Mouse (Mus musculus): ENCODE results near the gene Oxld1. TPM values are rescaled to one million over a fixed set of nuclear protein-coding genes. Genes with fewer than 3 reads are reported as not detected.

The Oxld1 gene
- polyA plus RNA-seq, 1 experiment from 2014 or later = 10.9 TPM

DNA sequence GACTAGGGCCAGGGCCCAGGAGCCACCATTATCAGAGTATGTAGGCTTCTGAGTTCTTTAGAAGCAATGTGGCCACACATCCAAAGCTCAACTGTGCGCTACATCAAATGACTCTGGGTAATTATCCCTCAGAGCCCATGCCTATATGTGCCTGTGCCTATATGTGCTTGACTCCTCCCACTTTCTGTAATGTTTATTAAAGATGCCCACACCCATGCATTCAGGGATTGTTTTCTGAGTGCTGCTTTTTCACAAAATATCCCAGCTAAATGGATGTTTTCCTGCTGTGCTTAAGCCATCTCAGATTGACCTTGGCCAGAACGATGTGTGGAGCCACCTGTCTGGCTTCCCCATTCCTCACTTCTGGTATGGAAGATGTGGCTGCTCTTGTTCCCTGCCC lies 5.7 kb upstream of the Oxld1 start:
- ATAC-seq = no peak
- peaks cover 14% of the 10 kb centered on the region for H3K36me3 ChIP-seq (ENCODE audit: control insufficient read depth, insufficient read depth, low read length)
- 98% methylated on average over 2 of the region's 2 CpGs for WGBS

GRCm38 (mm10) chr11:120458847-120459597 lies 1.2 kb upstream of the Oxld1 start:
- Histone ChIP-seq H3K9me3 (replicated peaks; ENCODE audit: control insufficient read depth, low read length, poor library complexity, severe bottlenecking) (no peaks in the 10 kb centered on the region), H3K27me3 (ENCODE audit: control insufficient read depth, insufficient read depth, low read depth, low read length) (no peaks in the 10 kb centered on the region), H3K4me3 (ENCODE audit: low read depth, low read length) (peak overlapping the region; percentile 91), H3K9ac (ENCODE audit: low read depth, low read length) (peak overlapping the region; percentile 99), H3K27ac (ENCODE audit: low read length) (no peak overlapping the region), H3K4me2 (ENCODE audit: low read length) (peak overlapping the region; percentile 94), H3K36me3 (ENCODE audit: control insufficient read depth, insufficient read depth, low read length) (peaks cover 14% of the 10 kb centered on the region), H3K4me1 (ENCODE audit: control insufficient read depth, insufficient read depth, low read length) (peaks cover 20% of the 10 kb centered on the region)
- WGBS = 65% methylated on average over 6 of the region's 6 CpGs
- ATAC-seq = no peak

More for the DNA sequence above, 5.7 kb upstream of the Oxld1 start:
- no peaks in the 10 kb centered on the region for H3K9me3 ChIP-seq (replicated peaks; ENCODE audit: control insufficient read depth, low read length, poor library complexity, severe bottlenecking)
- H3K9ac ChIP-seq (ENCODE audit: low read depth, low read length) = no peak overlapping the region
- no peak overlapping the region for H3K27ac ChIP-seq (ENCODE audit: low read length)
- no peak overlapping the region for H3K4me3 ChIP-seq (ENCODE audit: low read depth, low read length)
- H3K4me1 ChIP-seq (ENCODE audit: control insufficient read depth, insufficient read depth, low read length) = peaks cover 27% of the 10 kb centered on the region
- no peaks in the 10 kb centered on the region for H3K27me3 ChIP-seq (ENCODE audit: control insufficient read depth, insufficient read depth, low read depth, low read length)
- H3K4me2 ChIP-seq (ENCODE audit: low read length) = no peak overlapping the region

GRCm38 (mm10) chr11:120457370-120457769 lies 498 bp downstream of the Oxld1 start:
- Histone ChIP-seq H3K4me3 (ENCODE audit: low read depth, low read length) (peak overlapping the region; percentile 91), H3K9ac (ENCODE audit: low read depth, low read length) (peak overlapping the region; percentile 99), H3K4me2 (ENCODE audit: low read length) (peak overlapping the region; percentile 94), H3K27ac (ENCODE audit: low read length) (peak overlapping the region; percentile 88), H3K4me1 (ENCODE audit: control insufficient read depth, insufficient read depth, low read length) (peaks cover 20% of the 10 kb centered on the region), H3K27me3 (ENCODE audit: control insufficient read depth, insufficient read depth, low read depth, low read length) (no peaks in the 10 kb centered on the region), H3K9me3 (replicated peaks; ENCODE audit: control insufficient read depth, low read length, poor library complexity, severe bottlenecking) (no peaks in the 10 kb centered on the region), H3K36me3 (ENCODE audit: control insufficient read depth, insufficient read depth, low read length) (peaks cover 12% of the 10 kb centered on the region)
- WGBS = 33% methylated on average over 14 of the region's 14 CpGs
- peak; percentile 14; the same call in 1 of the 2 replicates for ATAC-seq

DNA sequence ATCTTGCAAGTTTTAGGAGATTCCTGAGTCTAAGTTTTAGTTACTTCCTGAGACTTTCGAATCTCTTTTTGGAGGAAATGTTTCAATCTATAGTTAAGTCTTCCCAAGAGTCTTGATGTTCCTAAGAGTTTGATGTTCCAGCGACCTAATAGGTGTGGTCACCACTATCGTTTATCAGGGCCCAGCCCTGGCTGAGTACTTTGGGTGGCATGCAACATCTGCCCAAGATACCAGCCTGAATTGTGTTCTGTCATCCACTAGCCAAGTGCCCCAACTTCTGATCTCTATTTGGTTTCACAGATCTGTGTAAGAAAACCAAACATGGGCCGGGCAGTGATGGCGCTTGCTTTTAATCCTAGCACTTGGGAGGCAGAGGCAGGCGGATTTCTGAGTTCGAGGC lies 2.5 kb downstream of the Oxld1 start:
- ATAC-seq = no peak
- no peaks in the 10 kb centered on the region for H3K36me3 ChIP-seq (ENCODE audit: control insufficient read depth, insufficient read depth, low read length)
- H3K4me1 ChIP-seq (ENCODE audit: control insufficient read depth, insufficient read depth, low read length) = peaks cover 20% of the 10 kb centered on the region
- 93% methylated on average over 7 of the region's 7 CpGs for WGBS
- no peaks in the 10 kb centered on the region for H3K27me3 ChIP-seq (ENCODE audit: control insufficient read depth, insufficient read depth, low read depth, low read length)
- H3K9ac ChIP-seq (ENCODE audit: low read depth, low read length) = no peak overlapping the region
- H3K27ac ChIP-seq (ENCODE audit: low read length) = no peak overlapping the region
- H3K9me3 ChIP-seq (replicated peaks; ENCODE audit: control insufficient read depth, low read length, poor library complexity, severe bottlenecking) = no peaks in the 10 kb centered on the region
- H3K4me3 ChIP-seq (ENCODE audit: low read depth, low read length) = no peak overlapping the region
- H3K4me2 ChIP-seq (ENCODE audit: low read length) = no peak overlapping the region

DNA sequence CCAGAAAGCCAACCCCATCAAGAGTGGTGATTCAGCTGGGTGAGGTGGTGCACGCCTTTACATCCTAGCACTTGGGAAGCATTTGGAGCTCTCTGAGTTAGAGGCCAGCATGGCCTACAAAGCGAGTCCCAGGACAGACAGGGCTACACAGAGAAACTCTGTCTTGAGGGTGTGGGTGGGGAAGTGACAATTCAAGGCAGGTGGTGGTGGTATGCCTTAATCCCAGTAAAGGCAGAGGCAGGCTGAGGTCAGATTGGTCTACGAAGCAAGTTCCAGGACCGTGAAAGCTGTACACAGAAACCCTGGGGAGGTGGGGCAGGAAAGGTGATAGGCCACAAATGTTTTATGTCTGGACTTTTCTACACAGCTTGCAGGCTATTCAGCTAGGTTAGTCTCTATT lies 2.9 kb downstream of the Oxld1 start:
- Histone ChIP-seq H3K27me3 (ENCODE audit: control insufficient read depth, insufficient read depth, low read depth, low read length) (no peaks in the 10 kb centered on the region), H3K9me3 (replicated peaks; ENCODE audit: control insufficient read depth, low read length, poor library complexity, severe bottlenecking) (no peaks in the 10 kb centered on the region), H3K27ac (ENCODE audit: low read length) (no peak overlapping the region), H3K4me2 (ENCODE audit: low read length) (no peak overlapping the region), H3K4me3 (ENCODE audit: low read depth, low read length) (no peak overlapping the region), H3K9ac (ENCODE audit: low read depth, low read length) (no peak overlapping the region), H3K4me1 (ENCODE audit: control insufficient read depth, insufficient read depth, low read length) (peaks cover 20% of the 10 kb centered on the region), H3K36me3 (ENCODE audit: control insufficient read depth, insufficient read depth, low read length) (no peaks in the 10 kb centered on the region)
- ATAC-seq = no peak
- 95% methylated on average over 4 of the region's 4 CpGs for WGBS

- no peak for ATAC-seq
- Histone ChIP-seq H3K27ac (ENCODE audit: low read length) (no peak within 1 kb of the TSS), H3K4me3 (ENCODE audit: low read depth, low read length) (no peak within 1 kb of the TSS), H3K9me3 (replicated peaks; ENCODE audit: control insufficient read depth, low read length, poor library complexity, severe bottlenecking) (no peaks in the 10 kb centered on the region), H3K4me2 (ENCODE audit: low read length) (no peak within 1 kb of the TSS), H3K9ac (ENCODE audit: low read depth, low read length) (no peak within 1 kb of the TSS), H3K27me3 (ENCODE audit: control insufficient read depth, insufficient read depth, low read depth, low read length) (no peaks in the 10 kb centered on the region), H3K4me1 (ENCODE audit: control insufficient read depth, insufficient read depth, low read length) (peaks cover 8% of the 10 kb centered on the region), H3K36me3 (ENCODE audit: control insufficient read depth, insufficient read depth, low read length) (no peaks in the 10 kb centered on the region)
- 86% methylated on average over 4 of the region's 4 CpGs for WGBS
Observed at GRCm38 (mm10) chr11:120453306-120453705, 4.6 kb downstream of the Oxld1 start, which contains the start of gene Pde6g. Gene Pde6g, minus strand, starts transcription at chr11:120453500.

GRCm38 (mm10) chr11:120452246-120452645 lies 5.6 kb downstream of the Oxld1 start:
- Histone ChIP-seq H3K4me3 (ENCODE audit: low read depth, low read length) (no peak overlapping the region), H3K9ac (ENCODE audit: low read depth, low read length) (no peak overlapping the region), H3K27me3 (ENCODE audit: control insufficient read depth, insufficient read depth, low read depth, low read length) (no peaks in the 10 kb centered on the region), H3K4me2 (ENCODE audit: low read length) (no peak overlapping the region), H3K4me1 (ENCODE audit: control insufficient read depth, insufficient read depth, low read length) (peaks cover 5% of the 10 kb centered on the region), H3K36me3 (ENCODE audit: control insufficient read depth, insufficient read depth, low read length) (no peaks in the 10 kb centered on the region), H3K27ac (ENCODE audit: low read length) (no peak overlapping the region), H3K9me3 (replicated peaks; ENCODE audit: control insufficient read depth, low read length, poor library complexity, severe bottlenecking) (no peaks in the 10 kb centered on the region)
- WGBS = 67% methylated on average over 3 of the region's 3 CpGs
- no peak for ATAC-seq

DNA sequence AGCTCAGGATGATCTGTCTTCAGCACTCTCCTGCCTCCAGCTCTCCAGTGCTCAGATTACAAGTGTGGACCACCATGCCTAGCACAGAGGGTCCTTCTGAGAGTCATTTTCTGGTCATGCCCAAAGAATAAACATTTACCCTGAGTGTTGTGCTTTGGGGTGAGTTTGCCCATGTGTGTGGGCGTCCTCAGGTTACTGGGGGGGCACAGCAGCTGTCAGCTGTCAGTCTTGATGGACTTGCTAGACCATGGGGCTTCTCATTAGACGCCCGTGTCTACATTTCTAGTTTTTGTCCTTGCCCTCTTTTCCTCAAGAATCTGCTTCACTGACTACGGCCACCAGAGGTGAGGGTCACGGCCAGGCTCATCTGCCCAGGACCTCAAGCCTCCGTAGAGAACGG lies 10.7 kb downstream of the Oxld1 start:
- no peaks in the 10 kb centered on the region for H3K4me1 ChIP-seq (ENCODE audit: control insufficient read depth, insufficient read depth, low read length)
- 77% methylated on average over 7 of the region's 7 CpGs for WGBS
- no peak overlapping the region for H3K4me3 ChIP-seq (ENCODE audit: low read depth, low read length)
- H3K27me3 ChIP-seq (ENCODE audit: control insufficient read depth, insufficient read depth, low read depth, low read length) = no peaks in the 10 kb centered on the region
- H3K9me3 ChIP-seq (replicated peaks; ENCODE audit: control insufficient read depth, low read length, poor library complexity, severe bottlenecking) = no peaks in the 10 kb centered on the region
- H3K4me2 ChIP-seq (ENCODE audit: low read length) = no peak overlapping the region
- ATAC-seq = no peak
- no peak overlapping the region for H3K27ac ChIP-seq (ENCODE audit: low read length)
- no peak overlapping the region for H3K9ac ChIP-seq (ENCODE audit: low read depth, low read length)
- H3K36me3 ChIP-seq (ENCODE audit: control insufficient read depth, insufficient read depth, low read length) = no peaks in the 10 kb centered on the region

GRCm38 (mm10) chr11:120445475-120445874 lies 12.4 kb downstream of the Oxld1 start:
- no peak overlapping the region for H3K4me3 ChIP-seq (ENCODE audit: low read depth, low read length)
- no peak for ATAC-seq
- 86% methylated on average over 3 of the region's 3 CpGs for WGBS

More at GRCm38 (mm10) chr11:120445475-120445874, 12.4 kb downstream of the Oxld1 start:
- H3K36me3 ChIP-seq (ENCODE audit: control insufficient read depth, insufficient read depth, low read length) = no peaks in the 10 kb centered on the region
- H3K4me2 ChIP-seq (ENCODE audit: low read length) = no peak overlapping the region
- no peaks in the 10 kb centered on the region for H3K4me1 ChIP-seq (ENCODE audit: control insufficient read depth, insufficient read depth, low read length)
- no peak overlapping the region for H3K27ac ChIP-seq (ENCODE audit: low read length)
- H3K27me3 ChIP-seq (ENCODE audit: control insufficient read depth, insufficient read depth, low read depth, low read length) = no peaks in the 10 kb centered on the region
- no peak overlapping the region for H3K9ac ChIP-seq (ENCODE audit: low read depth, low read length)
- no peaks in the 10 kb centered on the region for H3K9me3 ChIP-seq (replicated peaks; ENCODE audit: control insufficient read depth, low read length, poor library complexity, severe bottlenecking)

All from midbrain, embryonic 16.5 days (tissue).